Comparison of ENCODE assay signal across 11 mouse cellular contexts in the genomic region with DNA sequence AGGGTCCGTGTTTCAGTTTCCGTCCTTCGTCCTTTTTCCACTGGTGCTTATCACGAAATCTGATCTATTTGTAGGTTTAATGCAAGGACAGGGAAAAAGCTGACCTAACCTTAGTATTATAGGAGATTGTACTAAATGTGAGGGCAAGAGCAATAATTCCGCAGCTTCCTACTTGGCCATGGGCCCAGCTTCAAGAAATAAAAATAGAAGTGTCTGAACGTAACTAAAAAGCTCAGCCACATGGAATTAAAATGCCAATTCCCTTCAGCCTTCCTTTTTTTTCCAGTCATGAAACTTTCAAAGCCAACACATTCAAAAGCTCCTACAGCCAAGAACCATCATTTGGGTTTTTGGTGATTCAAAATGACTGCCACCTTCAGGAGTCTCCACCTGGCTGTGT.
DNase-seq lines count a peak whose midpoint lies in the region; ATAC-seq and TF ChIP-seq lines count a peak whose summit lies in the region.
"Had no signal": no experiment of that assay in that cellular context is flagged by ENCODE, and none has a peak within 500 bp of the region (broad histone marks: within the 10 kb centered on the region; RNA-seq: fewer than 3 reads in every experiment).

No protein-coding gene starts in this region.

- no peak for ATAC-seq in liver, embryonic 11.5 days (replicated peaks; ENCODE audit: low FRiP score)
- no peak for ATAC-seq in embryonic facial prominence, embryonic 13.5 days (ENCODE audit: insufficient number of reproducible peaks, insufficient read depth, low FRiP score, low TSS enrichment, low read depth)
- no peak for ATAC-seq in kidney, embryonic 14.5 days (ENCODE audit: low FRiP score, low TSS enrichment)
- no peak for ATAC-seq in frontal cortex, adult (ENCODE audit: low TSS enrichment)

- TF ChIP-seq CTCF in liver, adult 2 months (IDR thresholded peaks at IDR 0.05; ENCODE audit: low read depth, low read length), result no peak

- no peaks in the 10 kb centered on the region for H3K79me2 ChIP-seq in liver, adult 2 months (ENCODE audit: control insufficient read depth, insufficient read depth, low read length)

- H3K4me1 ChIP-seq in liver, adult 2 months (ENCODE audit: control insufficient read depth, insufficient read depth, low read length), result peaks cover 3% of the 10 kb centered on the region; the same call in 1 of the 2 replicates
- no peaks in the 10 kb centered on the region for H3K4me1 ChIP-seq in liver, embryonic 11.5 days (replicated peaks; ENCODE audit: control insufficient read depth, insufficient read depth, low read length)
- H3K4me1 ChIP-seq in embryonic facial prominence, embryonic 13.5 days, result peaks cover 10% of the 10 kb centered on the region
- H3K4me1 ChIP-seq in kidney, embryonic 14.5 days (ENCODE audit: control insufficient read depth, insufficient read depth, low read length), result no peaks in the 10 kb centered on the region
- H3K4me1 ChIP-seq: liver, embryonic 13.5 days; neural tube, embryonic 12.5 days had no signal

- no peaks in the 10 kb centered on the region for H3K9me3 ChIP-seq in liver, embryonic 11.5 days (ENCODE audit: control insufficient read depth, low read length)
- no peaks in the 10 kb centered on the region for H3K9me3 ChIP-seq in embryonic facial prominence, embryonic 13.5 days
- no peaks in the 10 kb centered on the region for H3K9me3 ChIP-seq in kidney, embryonic 14.5 days (ENCODE audit: control insufficient read depth, low read length)
- H3K9me3 ChIP-seq: liver, embryonic 13.5 days; neural tube, embryonic 12.5 days had no signal

- no peak overlapping the region for H3K4me2 ChIP-seq in liver, embryonic 11.5 days
- H3K4me2 ChIP-seq in embryonic facial prominence, embryonic 13.5 days, result peak overlapping the region; percentile 34
- no peak overlapping the region for H3K4me2 ChIP-seq in kidney, embryonic 14.5 days (replicated peaks; ENCODE audit: low read depth, low read length)
- H3K4me2 ChIP-seq: liver, embryonic 13.5 days; neural tube, embryonic 12.5 days had no signal

- TF ChIP-seq POLR2A in liver, adult 2 months (IDR thresholded peaks at IDR 0.05; ENCODE audit: extremely low read depth, insufficient read depth, low read length), result no peak

- WGBS in liver, adult 2 months, result 68% methylated on average over 6 of the region's 6 CpGs
- 85% methylated on average over 6 of the region's 6 CpGs for WGBS in liver, embryonic 11.5 days
- 23% methylated on average over 6 of the region's 6 CpGs for WGBS in embryonic facial prominence, embryonic 13.5 days
- 30% methylated on average over 6 of the region's 6 CpGs for WGBS in kidney, embryonic 14.5 days

- DNase-seq in liver, adult 2 months (ENCODE audit: extremely low read depth, low read depth, low spot score), result peak; percentile 7
- DNase-seq in liver, embryonic 11.5 days (ENCODE audit: low spot score), result no peak
- peak; percentile 42 for DNase-seq in lung, postnatal 36 days
- DNase-seq in layer of hippocampus, adult 9-11 months, result no peak
- DNase-seq in right cerebral cortex, postnatal 4 days, result no peak
- DNase-seq: liver, embryonic 13.5 days; thymus, postnatal 25 days had no signal

- no peak overlapping the region for H3K27ac ChIP-seq in liver, adult 2 months (replicated peaks; ENCODE audit: insufficient read depth, low read depth, low read length)
- no peak overlapping the region for H3K27ac ChIP-seq in liver, embryonic 11.5 days (ENCODE audit: low read depth, low read length)
- H3K27ac ChIP-seq in embryonic facial prominence, embryonic 13.5 days, result no peak overlapping the region
- peak overlapping the region; percentile 30; the same call in 1 of the 2 replicates for H3K27ac ChIP-seq in kidney, embryonic 14.5 days (ENCODE audit: low read depth, low read length)
- H3K27ac ChIP-seq: liver, embryonic 13.5 days; neural tube, embryonic 12.5 days had no signal

- H3K9ac ChIP-seq in liver, adult 2 months (ENCODE audit: low read depth, low read length), result no peak overlapping the region
- no peak overlapping the region for H3K9ac ChIP-seq in liver, embryonic 11.5 days (ENCODE audit: low read depth, low read length)
- no peak overlapping the region for H3K9ac ChIP-seq in embryonic facial prominence, embryonic 13.5 days
- H3K9ac ChIP-seq in kidney, embryonic 14.5 days (ENCODE audit: low read depth, low read length), result no peak overlapping the region
- H3K9ac ChIP-seq: liver, embryonic 13.5 days; neural tube, embryonic 12.5 days had no signal

- H3K27me3 ChIP-seq in liver, adult 2 months (ENCODE audit: control insufficient read depth, insufficient read depth, low read length), result no peaks in the 10 kb centered on the region
- no peaks in the 10 kb centered on the region for H3K27me3 ChIP-seq in liver, embryonic 11.5 days (replicated peaks; ENCODE audit: control insufficient read depth, insufficient read depth, low read length)
- H3K27me3 ChIP-seq in embryonic facial prominence, embryonic 13.5 days, result no peaks in the 10 kb centered on the region
- no peaks in the 10 kb centered on the region for H3K27me3 ChIP-seq in kidney, embryonic 14.5 days (ENCODE audit: control insufficient read depth, insufficient read depth, low read length)
- H3K27me3 ChIP-seq: liver, embryonic 13.5 days; neural tube, embryonic 12.5 days had no signal

- H3K4me3 ChIP-seq in liver, adult 2 months (ENCODE audit: insufficient read depth, low read depth, low read length), result no peak overlapping the region
- H3K4me3 ChIP-seq in liver, embryonic 11.5 days (ENCODE audit: low read depth, low read length), result no peak overlapping the region
- no peak overlapping the region for H3K4me3 ChIP-seq in embryonic facial prominence, embryonic 13.5 days
- no peak overlapping the region for H3K4me3 ChIP-seq in kidney, embryonic 14.5 days (ENCODE audit: low read length)
- H3K4me3 ChIP-seq: liver, embryonic 13.5 days; neural tube, embryonic 12.5 days had no signal

- H3K36me3 ChIP-seq in liver, adult 2 months (ENCODE audit: control insufficient read depth, insufficient read depth, low read length), result no peaks in the 10 kb centered on the region
- no peaks in the 10 kb centered on the region for H3K36me3 ChIP-seq in liver, embryonic 11.5 days (ENCODE audit: control insufficient read depth, insufficient read depth, low read length)
- no peaks in the 10 kb centered on the region for H3K36me3 ChIP-seq in embryonic facial prominence, embryonic 13.5 days
- no peaks in the 10 kb centered on the region for H3K36me3 ChIP-seq in kidney, embryonic 14.5 days (ENCODE audit: control insufficient read depth, insufficient read depth, low read length)
- H3K36me3 ChIP-seq: liver, embryonic 13.5 days; neural tube, embryonic 12.5 days had no signal

Comparison
In these comparisons a context has a peak if more than half of its experiments do, and no peak if none do; other contexts are left out.
1. DNase-seq: peak in liver, adult 2 months (single experiment) and lung, postnatal 36 days (single experiment); none in liver, embryonic 11.5 days (single experiment), layer of hippocampus, adult 9-11 months (single experiment) and right cerebral cortex, postnatal 4 days (single experiment).